Mouse (Mus musculus) heart, embryonic 11.5 days (tissue): ENCODE results near the gene Vill. TPM values are rescaled to one million over a fixed set of nuclear protein-coding genes. Genes with fewer than 3 reads are reported as not detected.

Source experiments
- ATAC-seq: fragments of 200-750 bp; cut with Nextera tagmentation; replicated peaks from 2 replicates; pipeline ENCODE4 v1.8.0; 2017; ENCODE audit warnings: moderate library complexity; ENCODE audit not compliant: insufficient number of reproducible peaks, low FRiP score, low TSS enrichment
- H3K27ac ChIP-seq: fragments of 300-500 bp; sonication (generic); 2 replicates; pipeline ENCODE4 v1.5.1; 2014; ENCODE audit warnings: mild to moderate bottlenecking, low read depth, low read length
- H3K27me3 ChIP-seq: fragments of 300-500 bp; sonication (generic); 2 replicates; pipeline ENCODE4 v1.6.1; 2014; ENCODE audit warnings: mild to moderate bottlenecking, low read length, mixed read lengths; ENCODE audit not compliant: control insufficient read depth, insufficient read depth
- H3K36me3 ChIP-seq: fragments of 300-500 bp; sonication (generic); 2 replicates; pipeline ENCODE4 v1.6.1; 2014; ENCODE audit warnings: mild to moderate bottlenecking, low read length, moderate library complexity, mixed read lengths; ENCODE audit not compliant: control insufficient read depth, insufficient read depth
- H3K4me1 ChIP-seq: fragments of 300-500 bp; sonication (generic); 2 replicates; pipeline ENCODE4 v1.6.1; 2014; ENCODE audit warnings: low read length; ENCODE audit not compliant: control insufficient read depth, insufficient read depth
- H3K4me2 ChIP-seq: fragments of 300-500 bp; sonication (generic); 2 replicates; pipeline ENCODE4 v1.6.1; 2014; ENCODE audit warnings: mild to moderate bottlenecking, moderate library complexity
- H3K4me3 ChIP-seq: fragments of 300-500 bp; sonication (generic); 2 replicates; pipeline ENCODE4 v1.5.1; 2014; ENCODE audit warnings: low read depth, low read length
- H3K9ac ChIP-seq: fragments of 300-500 bp; sonication (generic); 2 replicates; pipeline ENCODE4 v1.6.1; 2014; ENCODE audit warnings: mild to moderate bottlenecking, low read depth, low read length, moderate library complexity
- H3K9me3 ChIP-seq: fragments of 300-500 bp; sonication (generic); replicated peaks from 2 replicates; pipeline ENCODE4 v1.6.1; 2016; ENCODE audit warnings: low read length; ENCODE audit not compliant: control insufficient read depth
- WGBS: fragments of 180-500 bp; shearing (Covaris S2); extraction: QIAGEN DNeasy Blood & Tissue Kit; methylation state at CpG from one replicate; pipeline ENCODE4 v1.1.7; 2014; ENCODE audit not compliant: insufficient replicate concordance; 5-methylcytosine and 5-hydroxymethylcytosine counted together
- polyA plus RNA-seq: library from polyadenylated mRNA; unstranded; fragments of >200 nt; fragmentation: Nextera tagmentation; extraction: Ambion mirVana; gene quantifications from 2 replicates; pipeline ENCODE4 v1.2.1, GENCODE M21; 2014

The Vill gene
- 12.3 and 13.5 TPM in 2 replicates for polyA plus RNA-seq

- Histone ChIP-seq H3K4me2 (peak within 1 kb of the TSS; percentile 87), H3K36me3 (no peaks in the 10 kb centered on the region), H3K9me3 (no peaks in the 10 kb centered on the region), H3K27ac (no peak within 1 kb of the TSS), H3K27me3 (peaks cover 5% of the 10 kb centered on the region; the same call in 1 of the 2 replicates), H3K4me1 (peaks cover 21% of the 10 kb centered on the region), H3K4me3 (peak within 1 kb of the TSS; percentile 48), H3K9ac (peak within 1 kb of the TSS; percentile 72)
- WGBS = 7% methylated on average over 22 of the region's 22 CpGs
- ATAC-seq = peak; percentile 73
Measured at GRCm38 (mm10) chr9:119052154-119052944, at the start of gene Vill. Gene Vill, plus strand, starts transcription at chr9:119052778.

- no peak overlapping the region; the same call in none of the 2 replicates for H3K4me2 ChIP-seq
- H3K36me3 ChIP-seq = no peaks in the 10 kb centered on the region; the same call in 1 of the 2 replicates
- no peaks in the 10 kb centered on the region for H3K9me3 ChIP-seq
- WGBS = 68% methylated on average over 23 of the region's 23 CpGs
- H3K27ac ChIP-seq = no peak overlapping the region
- no peak overlapping the region for H3K4me3 ChIP-seq
- H3K9ac ChIP-seq = 0 out of 2 replicates have a peak overlapping the region, but pooled peaks have one; percentile 24
- peaks cover 47% of the 10 kb centered on the region for H3K4me1 ChIP-seq
- H3K27me3 ChIP-seq = no peaks in the 10 kb centered on the region
- ATAC-seq = no peak
Measured at GRCm38 (mm10) chr9:119003990-119004702, 48.4 kb upstream of the Vill start.

GRCm38 (mm10) chr9:119004703-119005076 lies 47.9 kb upstream of the Vill start:
- Histone ChIP-seq H3K4me1 (peaks cover 49% of the 10 kb centered on the region), H3K9ac (0 out of 2 replicates have a peak overlapping the region, but pooled peaks have one; percentile 24), H3K4me3 (no peak overlapping the region), H3K27me3 (no peaks in the 10 kb centered on the region), H3K36me3 (no peaks in the 10 kb centered on the region; the same call in 1 of the 2 replicates), H3K27ac (no peak overlapping the region), H3K4me2 (no peak overlapping the region; the same call in 1 of the 2 replicates), H3K9me3 (no peaks in the 10 kb centered on the region)
- WGBS = 82% methylated on average over 16 of the region's 16 CpGs
- no peak for ATAC-seq

- WGBS = 80% methylated on average over 15 of the region's 15 CpGs
Measured at GRCm38 (mm10) chr9:119005303-119006029, 47.1 kb upstream of the Vill start.

GRCm38 (mm10) chr9:119007266-119007665 lies 45.3 kb upstream of the Vill start:
- Histone ChIP-seq H3K4me3 (no peak overlapping the region), H3K27ac (no peak overlapping the region), H3K4me2 (no peak overlapping the region), H3K9ac (no peak overlapping the region), H3K36me3 (no peaks in the 10 kb centered on the region; the same call in 1 of the 2 replicates), H3K27me3 (no peaks in the 10 kb centered on the region), H3K4me1 (peaks cover 43% of the 10 kb centered on the region), H3K9me3 (no peaks in the 10 kb centered on the region)
- ATAC-seq = no peak
- 81% methylated on average over 10 of the region's 10 CpGs for WGBS

More at GRCm38 (mm10) chr9:119005303-119006029, 47.1 kb upstream of the Vill start:
- H3K4me2 ChIP-seq = no peak overlapping the region
- no peaks in the 10 kb centered on the region for H3K9me3 ChIP-seq
- H3K4me3 ChIP-seq = no peak overlapping the region
- no peak overlapping the region for H3K9ac ChIP-seq
- H3K27ac ChIP-seq = no peak overlapping the region
- no peak for ATAC-seq
- H3K27me3 ChIP-seq = no peaks in the 10 kb centered on the region
- peaks cover 49% of the 10 kb centered on the region for H3K4me1 ChIP-seq
- H3K36me3 ChIP-seq = no peaks in the 10 kb centered on the region; the same call in 1 of the 2 replicates

GRCm38 (mm10) chr9:119008871-119009270 lies 43.7 kb upstream of the Vill start:
- H3K27me3 ChIP-seq = no peaks in the 10 kb centered on the region
- H3K36me3 ChIP-seq = no peaks in the 10 kb centered on the region; the same call in 1 of the 2 replicates
- ATAC-seq = no peak
- no peak overlapping the region for H3K4me3 ChIP-seq
- no peak overlapping the region for H3K9ac ChIP-seq
- H3K9me3 ChIP-seq = no peaks in the 10 kb centered on the region
- no peak overlapping the region for H3K27ac ChIP-seq
- no peak overlapping the region for H3K4me2 ChIP-seq
- peaks cover 29% of the 10 kb centered on the region for H3K4me1 ChIP-seq
- 45% methylated on average over 7 of the region's 7 CpGs for WGBS

GRCm38 (mm10) chr9:119010156-119010710 lies 42.3 kb upstream of the Vill start:
- Histone ChIP-seq H3K27me3 (no peaks in the 10 kb centered on the region), H3K36me3 (no peaks in the 10 kb centered on the region; the same call in 1 of the 2 replicates), H3K4me1 (peaks cover 16% of the 10 kb centered on the region), H3K27ac (no peak overlapping the region), H3K9ac (no peak overlapping the region), H3K4me3 (no peak overlapping the region), H3K4me2 (no peak overlapping the region), H3K9me3 (no peaks in the 10 kb centered on the region)
- 81% methylated on average over 13 of the region's 13 CpGs for WGBS
- no peak for ATAC-seq
